9 mouse cellular contexts compared by ENCODE assay signal in the genomic region with DNA sequence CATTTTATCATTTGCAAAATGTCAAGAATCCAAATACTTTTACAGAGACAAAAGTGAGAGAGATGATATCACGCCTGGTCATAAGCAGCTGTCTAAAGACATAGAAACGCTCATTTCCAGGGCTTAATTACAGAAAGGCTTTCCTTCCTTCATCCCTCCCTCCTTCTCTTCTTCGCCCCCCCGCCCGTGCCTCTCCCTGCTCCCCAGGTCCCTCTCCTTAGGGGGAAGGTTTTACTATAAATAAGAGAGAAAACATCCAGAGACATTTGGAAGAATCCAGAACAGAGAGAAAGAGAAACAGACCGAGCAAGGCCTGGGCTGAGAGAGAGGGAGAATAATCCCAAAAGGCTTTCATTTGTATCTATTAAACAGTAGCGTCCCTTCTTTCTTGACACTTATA. TPM values are rescaled to one million over a fixed set of nuclear protein-coding genes. Genes with fewer than 3 reads are reported as not detected.
DNase-seq lines count a peak whose midpoint lies in the region; ATAC-seq and TF ChIP-seq lines count a peak whose summit lies in the region.
"Had no signal": no experiment of that assay in that cellular context is flagged by ENCODE, and none has a peak within 500 bp of the region (broad histone marks: within the 10 kb centered on the region; RNA-seq: fewer than 3 reads in every experiment).

No protein-coding gene starts in this region.

- peaks cover 4% of the 10 kb centered on the region; the same call in 1 of the 2 replicates for H3K4me1 ChIP-seq in lung, adult 2 months (ENCODE audit: control insufficient read depth, insufficient read depth, low read length)
- peaks cover 21% of the 10 kb centered on the region for H3K4me1 ChIP-seq in embryonic facial prominence, embryonic 13.5 days
- peaks cover 12% of the 10 kb centered on the region for H3K4me1 ChIP-seq in intestine, embryonic 16.5 days (ENCODE audit: control insufficient read depth, insufficient read depth, low read length)
- H3K4me1 ChIP-seq in neural tube, embryonic 14.5 days (ENCODE audit: control insufficient read depth, insufficient read depth, low read length) = peaks cover 9% of the 10 kb centered on the region

- no peak for ATAC-seq in embryonic facial prominence, embryonic 13.5 days (ENCODE audit: insufficient number of reproducible peaks, insufficient read depth, low FRiP score, low TSS enrichment, low read depth)
- no peak for ATAC-seq in intestine, embryonic 16.5 days
- no peak for ATAC-seq in neural tube, embryonic 14.5 days (ENCODE audit: low read depth)

- H3K4me3 ChIP-seq in lung, adult 2 months (replicated peaks; ENCODE audit: extremely low read depth, low read depth, low read length) = peak overlapping the region; percentile 89
- peak overlapping the region; percentile 91 for H3K4me3 ChIP-seq in embryonic facial prominence, embryonic 13.5 days
- H3K4me3 ChIP-seq in intestine, embryonic 16.5 days (ENCODE audit: low read length) = peak overlapping the region; percentile 83
- H3K4me3 ChIP-seq in neural tube, embryonic 14.5 days (ENCODE audit: low read depth, low read length) = peak overlapping the region; percentile 89

- WGBS in lung, adult 2 months = 10% methylated on average over 7 of the region's 7 CpGs
- 17% methylated on average over 7 of the region's 7 CpGs for WGBS in embryonic facial prominence, embryonic 13.5 days
- 18% methylated on average over 7 of the region's 7 CpGs for WGBS in intestine, embryonic 16.5 days
- 24% methylated on average over 7 of the region's 7 CpGs for WGBS in neural tube, embryonic 14.5 days

- H3K4me2 ChIP-seq in embryonic facial prominence, embryonic 13.5 days = peak overlapping the region; percentile 79
- peak overlapping the region; percentile 92 for H3K4me2 ChIP-seq in intestine, embryonic 16.5 days (ENCODE audit: low read depth, low read length)
- peak overlapping the region; percentile 68 for H3K4me2 ChIP-seq in neural tube, embryonic 14.5 days (ENCODE audit: low read depth, low read length)

- TF ChIP-seq CTCF in lung, adult 2 months (IDR thresholded peaks at IDR 0.05; ENCODE audit: insufficient read depth, low read length) = no peak

- TF ChIP-seq POLR2A in lung, adult 2 months (IDR thresholded peaks at IDR 0.05; ENCODE audit: borderline replicate concordance, extremely low read depth, low read depth, low read length) = no peak

- no peaks in the 10 kb centered on the region for H3K9me3 ChIP-seq in embryonic facial prominence, embryonic 13.5 days
- H3K9me3 ChIP-seq in intestine, embryonic 16.5 days (ENCODE audit: control insufficient read depth, low read length) = no peaks in the 10 kb centered on the region
- no peaks in the 10 kb centered on the region for H3K9me3 ChIP-seq in neural tube, embryonic 14.5 days (ENCODE audit: control insufficient read depth, low read length)

- H3K27ac ChIP-seq in embryonic facial prominence, embryonic 13.5 days = peak overlapping the region; percentile 91; the same call in 1 of the 2 replicates
- H3K27ac ChIP-seq in intestine, embryonic 16.5 days (ENCODE audit: low read length) = peak overlapping the region; percentile 89; the same call in 1 of the 2 replicates
- H3K27ac ChIP-seq in neural tube, embryonic 14.5 days (ENCODE audit: low read depth, low read length) = no peak overlapping the region; the same call in 1 of the 2 replicates

- DNase-seq in lung, adult 2 months = no peak
- no peak for DNase-seq in lung, postnatal 10 days
- DNase-seq in embryo, embryonic 9.5 days (ENCODE audit: extremely low spot score) = no peak
- no peak for DNase-seq in adrenal gland, postnatal 10 days
- DNase-seq in adrenal gland, postnatal 25 days = no peak

- H3K36me3 ChIP-seq in embryonic facial prominence, embryonic 13.5 days = peaks cover 51% of the 10 kb centered on the region
- 0 out of 2 replicates have a peak, but pooled peaks cover 8% of the 10 kb centered on the region for H3K36me3 ChIP-seq in intestine, embryonic 16.5 days (ENCODE audit: control insufficient read depth, insufficient read depth, low read length)
- peaks cover 36% of the 10 kb centered on the region for H3K36me3 ChIP-seq in neural tube, embryonic 14.5 days (ENCODE audit: control insufficient read depth, insufficient read depth, low read length)

- H3K9ac ChIP-seq in embryonic facial prominence, embryonic 13.5 days = peak overlapping the region; percentile 91
- peak overlapping the region; percentile 84 for H3K9ac ChIP-seq in intestine, embryonic 16.5 days (ENCODE audit: low read depth, low read length)
- H3K9ac ChIP-seq in neural tube, embryonic 14.5 days (replicated peaks; ENCODE audit: low read depth, low read length) = peak overlapping the region; percentile 88

- H3K27me3 ChIP-seq in embryonic facial prominence, embryonic 13.5 days = no peaks in the 10 kb centered on the region
- H3K27me3 ChIP-seq in intestine, embryonic 16.5 days (replicated peaks; ENCODE audit: control insufficient read depth, insufficient read depth, low read length) = no peaks in the 10 kb centered on the region
- no peaks in the 10 kb centered on the region for H3K27me3 ChIP-seq in neural tube, embryonic 14.5 days (ENCODE audit: control insufficient read depth, insufficient read depth, low read length)

RNA-seq across cellular contexts. Expression of a gene that starts 0.7 kb away (rescaled TPM):
- 75.7 and 85.5 TPM in 2 replicates for polyA plus RNA-seq in lung, adult 2 months (2012; rRNA removed)
- polyA plus RNA-seq in embryonic facial prominence, embryonic 13.5 days (2015; fragmentation: Nextera tagmentation; extraction: Ambion mirVana) = 41.0 and 42.4 TPM in 2 replicates
- 31.7 and 32.8 TPM in 2 replicates for polyA plus RNA-seq in intestine, embryonic 16.5 days (2015; fragmentation: Nextera tagmentation; extraction: Ambion mirVana)
- polyA plus RNA-seq in neural tube, embryonic 14.5 days (2014; fragmentation: Nextera tagmentation; extraction: Ambion mirVana) = 52.7 and 61.2 TPM in 2 replicates
- total RNA-seq in adrenal gland, postnatal 10 days (2021) = 10 to 100 TPM; 14.0 to 18.1 TPM
- 24.5 and 26.2 TPM in 2 replicates for total RNA-seq in adrenal gland, postnatal 25 days (2021)

RNA-seq across cellular contexts. Expression of a gene that starts 1.0 kb away (rescaled TPM):
- polyA plus RNA-seq in lung, adult 2 months (2012; rRNA removed) = 19.4 and 25.3 TPM in 2 replicates
- 66.3 and 70.1 TPM in 2 replicates for polyA plus RNA-seq in embryonic facial prominence, embryonic 13.5 days (2015; fragmentation: Nextera tagmentation; extraction: Ambion mirVana)
- polyA plus RNA-seq in intestine, embryonic 16.5 days (2015; fragmentation: Nextera tagmentation; extraction: Ambion mirVana) = 34.3 and 35.3 TPM in 2 replicates
- 57.1 and 61.0 TPM in 2 replicates for polyA plus RNA-seq in neural tube, embryonic 14.5 days (2014; fragmentation: Nextera tagmentation; extraction: Ambion mirVana)
- total RNA-seq in adrenal gland, postnatal 10 days (2021) = 10 to 100 TPM; 32.7 to 37.4 TPM
- total RNA-seq in adrenal gland, postnatal 25 days (2021) = 21.1 and 31.8 TPM in 2 replicates

RNA-seq across cellular contexts. Expression of a gene that starts 13.4 kb away (rescaled TPM):
- not detected in 2 replicates for polyA plus RNA-seq in lung, adult 2 months (2012; rRNA removed)
- 0.20 TPM in 1 of 2 replicates, not detected in the other for polyA plus RNA-seq in embryonic facial prominence, embryonic 13.5 days (2015; fragmentation: Nextera tagmentation; extraction: Ambion mirVana)
- not detected in 2 replicates for polyA plus RNA-seq in intestine, embryonic 16.5 days (2015; fragmentation: Nextera tagmentation; extraction: Ambion mirVana)
- 6.6 and 8.1 TPM in 2 replicates for polyA plus RNA-seq in neural tube, embryonic 14.5 days (2014; fragmentation: Nextera tagmentation; extraction: Ambion mirVana)
- not detected for total RNA-seq in adrenal gland, postnatal 10 days (2021)
- total RNA-seq in adrenal gland, postnatal 25 days (2021) = not detected in 2 replicates
- total RNA-seq: adrenal gland, postnatal 14 days had no signal

RNA-seq across cellular contexts. Expression of a gene that starts 43.1 kb away (rescaled TPM):
- 19.2 and 21.2 TPM in 2 replicates for polyA plus RNA-seq in lung, adult 2 months (2012; rRNA removed)
- 2.4 and 3.3 TPM in 2 replicates for polyA plus RNA-seq in embryonic facial prominence, embryonic 13.5 days (2015; fragmentation: Nextera tagmentation; extraction: Ambion mirVana)
- 1.0 and 1.2 TPM in 2 replicates for polyA plus RNA-seq in intestine, embryonic 16.5 days (2015; fragmentation: Nextera tagmentation; extraction: Ambion mirVana)
- polyA plus RNA-seq in neural tube, embryonic 14.5 days (2014; fragmentation: Nextera tagmentation; extraction: Ambion mirVana) = 3.2 and 3.3 TPM in 2 replicates
- total RNA-seq in adrenal gland, postnatal 10 days (2021) = 1 to 10 TPM; 1.9 to 2.9 TPM
- total RNA-seq in adrenal gland, postnatal 25 days (2021) = 1.9 and 2.1 TPM in 2 replicates

RNA-seq across cellular contexts. Expression of a gene that starts 46.9 kb away (rescaled TPM):
- 0.20 and 0.27 TPM in 2 replicates for polyA plus RNA-seq in lung, adult 2 months (2012; rRNA removed)
- polyA plus RNA-seq in embryonic facial prominence, embryonic 13.5 days (2015; fragmentation: Nextera tagmentation; extraction: Ambion mirVana) = 3.1 and 4.0 TPM in 2 replicates
- 3.0 and 3.1 TPM in 2 replicates for polyA plus RNA-seq in intestine, embryonic 16.5 days (2015; fragmentation: Nextera tagmentation; extraction: Ambion mirVana)
- polyA plus RNA-seq in neural tube, embryonic 14.5 days (2014; fragmentation: Nextera tagmentation; extraction: Ambion mirVana) = 209 and 365 TPM in 2 replicates
- total RNA-seq in adrenal gland, postnatal 10 days (2021) = 1 to 10 TPM; 4.9 to 6.6 TPM
- 5.8 and 6.1 TPM in 2 replicates for total RNA-seq in adrenal gland, postnatal 25 days (2021)
